ENCODE assay signal across 15 mouse cellular contexts in the genomic region with DNA sequence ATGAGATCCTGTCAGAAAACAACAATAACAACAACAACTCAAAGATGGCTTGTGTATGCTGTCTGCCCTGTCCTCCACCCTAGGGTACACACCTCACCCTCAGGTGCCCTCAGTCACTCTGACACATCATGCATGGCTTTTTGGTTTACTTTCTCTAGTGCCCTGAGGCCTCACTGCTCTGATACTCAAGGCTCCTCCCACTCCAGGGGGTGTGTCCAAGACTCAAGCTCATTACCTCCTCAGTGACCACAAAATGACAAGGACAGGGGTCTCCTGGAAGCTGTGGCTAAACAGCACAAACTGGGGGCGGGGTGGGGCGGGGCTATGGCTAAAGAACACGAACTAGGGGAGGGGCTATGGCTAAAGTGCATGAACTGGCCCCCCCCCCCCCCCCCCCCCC. TPM values are rescaled to one million over a fixed set of nuclear protein-coding genes. Genes with fewer than 3 reads are reported as not detected.
DNase-seq lines count a peak whose midpoint lies in the region; ATAC-seq lines count a peak whose summit lies in the region.
"Had no signal": no experiment of that assay in that cellular context is flagged by ENCODE, and none has a peak within 500 bp of the region (broad histone marks: within the 10 kb centered on the region; RNA-seq: fewer than 3 reads in every experiment).

No protein-coding gene starts in this region.

- no peak overlapping the region for H3K4me3 ChIP-seq in lung, embryonic 15.5 days
- H3K4me3 ChIP-seq in stomach, embryonic 16.5 days (replicated peaks; ENCODE audit: low read length), result no peak overlapping the region
- H3K4me3 ChIP-seq in midbrain, embryonic 13.5 days (replicated peaks), result no peak overlapping the region
- H3K4me3 ChIP-seq: embryonic facial prominence, embryonic 13.5 days; heart, adult 2 months; hindbrain, embryonic 15.5 days; limb, embryonic 15.5 days had no signal

- DNase-seq in lung, postnatal 25 days (ENCODE audit: low spot score), result no peak
- DNase-seq in R1 (ENCODE audit: low read depth, low spot score) (peak; percentile 75), liver (peak; percentile 83)
- no peak for DNase-seq in yolk sac, embryonic 10.5 days (ENCODE audit: low spot score)
- DNase-seq: cerebellum, adult 2 months; heart, adult 2 months; kidney, postnatal 25 days; spleen, adult 18-20 months had no signal

- ATAC-seq in lung, embryonic 15.5 days (ENCODE audit: borderline replicate concordance, extremely low read depth, low FRiP score, low TSS enrichment), result no peak
- ATAC-seq in stomach, embryonic 16.5 days (ENCODE audit: insufficient read depth, low FRiP score), result no peak
- ATAC-seq in midbrain, embryonic 13.5 days, result no peak

- H3K4me1 ChIP-seq in lung, embryonic 15.5 days, result peaks cover 32% of the 10 kb centered on the region
- H3K4me1 ChIP-seq in stomach, embryonic 16.5 days (ENCODE audit: control insufficient read depth, insufficient read depth, low read length), result peaks cover 51% of the 10 kb centered on the region
- peaks cover 60% of the 10 kb centered on the region for H3K4me1 ChIP-seq in midbrain, embryonic 13.5 days (replicated peaks)

- H3K4me2 ChIP-seq in lung, embryonic 15.5 days, result no peak overlapping the region
- no peak overlapping the region for H3K4me2 ChIP-seq in stomach, embryonic 16.5 days (ENCODE audit: low read depth, low read length)
- H3K4me2 ChIP-seq in midbrain, embryonic 13.5 days (replicated peaks), result no peak overlapping the region
- H3K4me2 ChIP-seq: embryonic facial prominence, embryonic 13.5 days; hindbrain, embryonic 15.5 days; limb, embryonic 15.5 days had no signal

- peak overlapping the region; percentile 48; the same call in 1 of the 2 replicates for H3K27ac ChIP-seq in lung, embryonic 15.5 days
- H3K27ac ChIP-seq in stomach, embryonic 16.5 days (ENCODE audit: low read length), result no peak overlapping the region
- H3K27ac ChIP-seq in midbrain, embryonic 13.5 days, result no peak overlapping the region
- H3K27ac ChIP-seq: embryonic facial prominence, embryonic 13.5 days; heart, adult 2 months; hindbrain, embryonic 15.5 days; limb, embryonic 15.5 days had no signal

- H3K27me3 ChIP-seq in lung, embryonic 15.5 days, result no peaks in the 10 kb centered on the region
- H3K27me3 ChIP-seq in stomach, embryonic 16.5 days (ENCODE audit: control insufficient read depth, insufficient read depth, low read length), result no peaks in the 10 kb centered on the region
- H3K27me3 ChIP-seq in midbrain, embryonic 13.5 days, result no peaks in the 10 kb centered on the region
- H3K27me3 ChIP-seq: embryonic facial prominence, embryonic 13.5 days; hindbrain, embryonic 15.5 days; limb, embryonic 15.5 days had no signal

- no peaks in the 10 kb centered on the region for H3K36me3 ChIP-seq in lung, embryonic 15.5 days
- H3K36me3 ChIP-seq in stomach, embryonic 16.5 days (ENCODE audit: control insufficient read depth, insufficient read depth, low read length), result no peaks in the 10 kb centered on the region
- no peaks in the 10 kb centered on the region for H3K36me3 ChIP-seq in midbrain, embryonic 13.5 days
- H3K36me3 ChIP-seq: hindbrain, embryonic 15.5 days had no signal

- H3K9me3 ChIP-seq in lung, embryonic 15.5 days, result no peaks in the 10 kb centered on the region
- no peaks in the 10 kb centered on the region for H3K9me3 ChIP-seq in stomach, embryonic 16.5 days (replicated peaks; ENCODE audit: control insufficient read depth, low read length)
- no peaks in the 10 kb centered on the region for H3K9me3 ChIP-seq in midbrain, embryonic 13.5 days
- H3K9me3 ChIP-seq: embryonic facial prominence, embryonic 13.5 days; hindbrain, embryonic 15.5 days; limb, embryonic 15.5 days had no signal

- H3K9ac ChIP-seq in lung, embryonic 15.5 days, result no peak overlapping the region
- H3K9ac ChIP-seq in stomach, embryonic 16.5 days (ENCODE audit: low read length), result peak overlapping the region; percentile 29; the same call in 1 of the 2 replicates
- no peak overlapping the region for H3K9ac ChIP-seq in midbrain, embryonic 13.5 days (replicated peaks)
- H3K9ac ChIP-seq: embryonic facial prominence, embryonic 13.5 days; hindbrain, embryonic 15.5 days; limb, embryonic 15.5 days had no signal

- 22% methylated on average over 3 of the region's 3 CpGs for WGBS in lung, embryonic 15.5 days
- WGBS in stomach, embryonic 16.5 days, result 10% methylated on average over 3 of the region's 3 CpGs
- WGBS in midbrain, embryonic 13.5 days, result 12% methylated on average over 3 of the region's 3 CpGs

RNA-seq across cellular contexts. Expression of gene Zfpm1, which starts 22.1 kb away (rescaled TPM):
- 1.3 and 1.6 TPM in 2 replicates for polyA plus RNA-seq in lung, embryonic 15.5 days (2015; fragmentation: Nextera tagmentation; extraction: Ambion mirVana)
- polyA plus RNA-seq in stomach, embryonic 16.5 days (2015; fragmentation: Nextera tagmentation; extraction: Ambion mirVana), result 2.0 and 2.1 TPM in 2 replicates
- polyA plus RNA-seq in midbrain, embryonic 13.5 days (2015; fragmentation: Nextera tagmentation; extraction: Ambion mirVana), result 1.5 and 2.1 TPM in 2 replicates

RNA-seq across cellular contexts. Expression of gene Trhr2, which starts 56.5 kb away (rescaled TPM):
- polyA plus RNA-seq in lung, embryonic 15.5 days (2015; fragmentation: Nextera tagmentation; extraction: Ambion mirVana), result not detected in 2 replicates
- not detected in 2 replicates for polyA plus RNA-seq in stomach, embryonic 16.5 days (2015; fragmentation: Nextera tagmentation; extraction: Ambion mirVana)
- polyA plus RNA-seq in midbrain, embryonic 13.5 days (2015; fragmentation: Nextera tagmentation; extraction: Ambion mirVana), result not detected in 2 replicates
- polyA plus RNA-seq: heart, adult 2 months; thymus, postnatal 0 days had no signal

Comparison
In these comparisons a context has a peak if more than half of its experiments do, and no peak if none do; other contexts are left out.
1. DNase-seq: peak in R1 (single experiment) and liver (single experiment); none in lung, postnatal 25 days (single experiment) and yolk sac, embryonic 10.5 days (single experiment).